Mouse (Mus musculus) heart, adult 2 months (tissue): Measurements from ENCODE around the gene Wdr24.

Experiments
- CTCF ChIP-seq: fragments of 200-600 bp; IDR thresholded peaks from 2 replicates; pipeline ENCODE4 v1.8.1; 2022; ENCODE audit warnings: antibody characterized with exemption, mild to moderate bottlenecking, moderate library complexity
- POLR2A ChIP-seq: fragments of 200-500 bp; IDR thresholded peaks from 2 replicates; pipeline ENCODE4 v1.6.1; 2011; ENCODE audit warnings: mild to moderate bottlenecking, low read depth, low read length, control low read depth; ENCODE audit not compliant: insufficient read depth

GRCm38 (mm10) chr17:25825311-25825710, 1.9 kb downstream of the Wdr24 start:
- no peak for TF ChIP-seq CTCF
- no peak for TF ChIP-seq POLR2A
